Mouse (Mus musculus) heart, adult 8-10 months (tissue): ENCODE measurements around the gene Rnf41. TPM values are rescaled to one million over a fixed set of nuclear protein-coding genes. Genes with fewer than 3 reads are reported as not detected.

Experiments
- DNase-seq: peaks from one replicate; pipeline ENCODE4 v3.0.0; 2022; ENCODE audit warnings: low spot score
- total RNA-seq, 4 experiments: library from RNA; stranded (reverse); gene quantifications; 2 replicates each; pipeline ENCODE4 v1.2.4; 2022

Rnf41 gene
- total RNA-seq, 4 experiments from 2014 or later: 16.2 to 17.6 (median 16.7) TPM

- DNase-seq: no peak
These were observed 17.6 kb downstream of the Rnf41 start for GRCm38 (mm10) chr10:128429052-128429451.

- no peak for DNase-seq
These were observed 18.0 kb downstream of the Rnf41 start for GRCm38 (mm10) chr10:128429454-128429853.

DNA sequence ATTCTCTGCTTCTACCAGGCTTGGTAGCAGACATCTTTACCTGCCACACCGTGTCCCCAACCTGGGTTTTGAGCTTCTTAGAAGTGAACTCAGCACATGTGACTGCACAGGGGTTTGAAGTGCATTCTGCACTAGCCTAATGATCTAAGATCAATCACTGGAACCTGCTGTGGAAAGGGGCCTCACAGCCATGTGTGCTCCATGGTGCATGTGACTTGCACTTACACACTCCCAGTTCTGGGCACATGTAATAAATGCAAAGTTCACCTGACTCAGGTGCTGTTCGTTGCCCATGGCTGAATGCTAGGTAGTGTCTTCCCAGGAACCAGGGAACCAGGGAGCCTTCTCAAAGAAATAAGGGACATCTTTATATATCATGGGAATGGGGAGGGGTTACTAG is 22.0 kb downstream of the Rnf41 start:
- no peak for DNase-seq

GRCm38 (mm10) chr10:128434681-128435080 is 23.2 kb downstream of the Rnf41 start:
- DNase-seq: no peak

DNA sequence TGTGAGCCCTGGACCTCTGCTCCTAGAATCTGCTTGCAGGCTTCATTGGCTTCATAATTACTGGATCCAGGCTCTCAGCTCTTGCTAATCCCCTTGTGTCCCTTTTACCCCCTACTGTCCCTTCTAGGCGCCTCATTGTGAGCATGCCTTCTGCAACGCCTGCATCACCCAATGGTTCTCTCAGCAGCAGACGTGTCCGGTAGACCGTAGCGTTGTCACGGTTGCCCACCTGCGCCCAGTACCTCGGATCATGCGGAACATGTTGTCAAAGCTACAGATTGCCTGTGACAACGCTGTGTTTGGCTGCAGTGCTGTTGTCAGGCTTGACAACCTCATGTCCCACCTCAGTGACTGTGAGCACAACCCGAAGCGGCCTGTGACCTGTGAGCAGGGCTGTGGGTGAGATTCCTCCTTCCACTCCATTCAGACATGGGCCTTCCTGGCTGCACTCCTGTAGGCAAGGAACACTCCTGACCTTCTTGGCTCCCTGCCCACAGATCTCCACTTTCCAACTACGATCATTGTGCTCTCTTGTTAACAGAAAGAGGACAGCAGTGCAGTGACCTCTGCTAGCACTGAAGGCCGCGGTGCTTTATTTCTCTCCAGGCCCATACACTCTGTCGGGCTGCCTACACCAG is 23.8 kb downstream of the Rnf41 start:
- peak; percentile 60 for DNase-seq

DNA sequence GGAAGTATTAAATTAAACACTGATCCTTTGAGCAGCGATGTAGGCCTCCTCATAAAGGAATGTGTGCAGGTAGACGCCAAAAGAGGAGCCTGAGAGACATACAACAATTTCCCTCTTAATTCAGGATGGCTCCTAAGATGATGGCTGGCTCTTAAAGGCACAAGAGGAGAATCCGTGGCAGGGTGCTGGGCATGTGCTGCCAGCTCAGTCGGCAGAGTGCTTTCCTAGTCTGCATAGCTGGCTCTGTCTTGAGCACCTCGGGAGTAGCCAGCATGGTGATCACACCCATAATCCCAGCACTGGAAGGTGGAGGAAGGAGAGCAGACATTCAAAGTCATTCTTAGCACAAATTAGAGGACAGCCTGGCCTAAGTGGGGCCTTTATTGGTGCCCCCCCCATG is 24.4 kb downstream of the Rnf41 start:
- DNase-seq: no peak

DNA sequence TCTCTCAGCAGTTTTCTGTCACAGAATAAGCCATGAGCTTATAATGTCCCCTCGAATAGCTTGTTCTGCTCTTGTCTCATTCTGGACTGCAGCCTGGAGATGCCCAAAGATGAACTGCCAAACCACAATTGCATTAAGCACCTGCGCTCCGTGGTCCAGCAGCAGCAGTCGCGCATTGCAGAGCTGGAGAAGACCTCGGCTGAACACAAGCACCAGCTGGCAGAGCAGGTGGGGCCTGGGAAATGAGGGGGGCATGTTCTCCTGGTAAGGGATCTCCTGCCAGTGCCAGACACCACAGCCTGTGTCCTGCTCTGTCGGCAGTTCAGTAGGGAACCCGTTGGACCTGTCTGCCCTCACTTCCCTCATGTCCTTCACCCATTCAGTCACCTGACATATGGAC is 24.9 kb downstream of the Rnf41 start:
- DNase-seq: no peak

DNA sequence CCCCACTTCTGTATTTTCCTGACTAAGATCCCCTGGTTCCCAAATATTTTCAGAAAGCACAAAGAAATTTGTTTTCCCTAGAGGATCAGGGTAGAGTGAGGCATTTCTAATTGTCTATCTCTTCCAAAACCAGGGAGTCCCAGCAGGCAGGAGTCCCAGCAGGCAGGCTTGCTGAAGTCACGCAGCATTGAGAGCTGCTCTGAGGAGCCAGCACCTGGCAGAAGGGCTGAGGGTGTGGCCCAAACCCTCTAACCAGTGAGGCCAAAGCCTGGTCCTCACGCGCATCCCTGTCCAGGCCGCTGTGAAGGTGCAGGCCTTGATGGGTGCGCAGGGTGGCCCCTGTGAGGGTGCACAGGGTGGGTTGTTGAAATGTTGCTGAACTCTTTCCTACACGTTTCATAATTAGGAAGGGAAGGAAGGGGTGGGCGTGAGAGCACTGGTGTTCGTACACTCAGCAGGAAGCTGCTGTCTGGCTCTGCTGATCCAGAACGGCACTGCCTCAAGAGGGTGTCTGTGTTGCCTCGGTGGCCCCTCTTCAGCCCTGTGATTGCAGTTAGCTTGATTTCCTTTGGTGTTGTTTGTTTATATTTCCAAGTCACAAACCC is 27.3 kb downstream of the Rnf41 start:
- DNase-seq: peak; percentile 32

- no peak for DNase-seq
These were observed 28.9 kb downstream of the Rnf41 start for GRCm38 (mm10) chr10:128440407-128440806.

DNA sequence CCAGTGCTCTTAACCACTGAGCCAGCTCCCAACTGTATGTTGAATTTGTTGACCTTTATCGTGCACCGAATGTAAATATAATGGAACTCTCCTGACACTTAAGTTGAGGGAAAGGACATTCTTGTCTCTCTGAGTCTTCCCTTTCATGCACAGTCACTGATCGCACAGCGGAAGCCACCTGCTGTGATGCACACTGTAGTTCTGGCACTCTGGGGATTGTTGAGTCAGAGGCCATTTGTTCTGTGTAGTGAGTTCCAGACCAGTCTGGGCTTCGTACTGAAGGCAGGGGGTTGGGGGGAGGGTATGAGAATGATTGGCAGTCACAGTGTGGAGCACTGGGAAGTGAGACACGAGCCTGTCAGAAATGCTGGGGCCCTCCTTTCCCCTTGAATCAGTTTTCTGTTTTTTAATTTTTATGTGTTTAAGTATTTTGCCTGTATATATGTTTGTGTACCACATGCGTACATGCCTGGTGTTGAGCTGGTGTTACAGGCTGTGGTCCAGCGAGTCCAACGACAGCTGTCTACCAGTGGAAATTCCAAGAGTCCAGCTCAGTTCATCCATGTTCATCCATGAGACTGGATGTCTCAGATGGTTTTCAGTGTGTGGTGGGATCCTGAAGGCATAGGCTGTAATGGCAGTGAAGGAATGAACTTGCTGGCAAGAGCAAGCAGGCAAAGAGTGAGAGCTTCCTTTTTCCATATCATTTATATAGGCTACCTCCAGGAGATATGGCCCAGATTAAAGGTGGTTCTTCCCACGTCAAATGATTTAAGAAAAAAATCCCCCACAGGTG is 30.1 kb downstream of the Rnf41 start:
- no peak for DNase-seq

GRCm38 (mm10) chr10:128442718-128443117 is 31.3 kb downstream of the Rnf41 start:
- DNase-seq: no peak

DNA sequence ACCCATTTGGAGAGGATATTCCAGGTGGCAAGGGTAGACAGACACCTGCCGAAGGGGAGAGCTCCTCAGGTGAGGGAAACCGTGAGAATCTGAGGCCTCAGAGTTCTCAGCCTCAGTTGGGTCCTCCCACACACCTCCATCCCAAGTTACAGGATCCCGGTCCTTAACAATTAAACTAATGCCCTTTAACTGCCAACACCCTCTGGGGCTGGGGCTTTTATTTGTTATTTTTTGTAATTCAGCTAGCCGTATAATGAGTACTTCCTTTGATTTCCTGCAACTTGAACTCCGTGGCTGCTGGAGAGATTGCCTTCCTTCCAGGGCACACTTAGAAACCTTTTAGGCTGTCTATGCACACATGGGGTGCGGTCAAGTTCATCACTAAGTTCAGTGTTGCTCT is 32.9 kb downstream of the Rnf41 start:
- DNase-seq: no peak

DNA sequence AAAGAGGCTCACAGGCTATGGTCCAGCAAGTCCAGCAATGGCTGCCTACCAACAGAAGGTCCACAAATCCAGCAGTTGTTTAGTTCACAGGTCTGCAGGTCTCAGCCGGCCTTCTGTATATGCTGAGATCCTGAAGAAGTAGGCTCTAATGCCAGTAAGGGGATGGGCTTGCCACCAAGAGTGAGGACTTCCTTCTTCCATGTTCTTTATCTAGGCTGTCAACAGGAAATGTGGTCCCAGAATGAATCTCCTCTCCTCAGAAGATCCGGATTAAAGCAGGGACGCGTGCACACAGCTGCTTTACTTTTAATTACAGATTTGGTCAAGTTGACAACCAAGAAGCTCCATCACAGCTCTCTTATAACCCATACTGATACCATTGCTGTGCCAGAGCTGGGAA is 34.0 kb downstream of the Rnf41 start:
- DNase-seq: no peak

DNA sequence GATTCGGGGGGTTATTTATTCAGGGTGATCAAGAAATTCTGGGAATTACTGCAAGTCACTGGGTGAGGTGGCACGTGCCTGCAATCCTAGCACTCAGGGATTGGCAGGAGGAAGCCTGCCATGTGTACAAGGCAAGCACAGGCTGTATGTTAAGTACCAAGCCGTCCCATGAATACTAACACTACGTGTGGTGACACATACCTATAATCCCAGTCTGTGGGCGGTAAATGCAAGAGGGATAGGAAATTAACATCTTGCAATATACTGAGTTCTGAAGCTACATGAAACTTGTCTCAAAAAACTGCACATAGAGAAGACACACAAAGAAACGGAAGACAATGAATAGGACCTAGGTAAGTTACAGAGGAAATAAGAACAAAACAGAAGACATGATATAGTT is 39.6 kb downstream of the Rnf41 start:
- DNase-seq: no peak

DNA sequence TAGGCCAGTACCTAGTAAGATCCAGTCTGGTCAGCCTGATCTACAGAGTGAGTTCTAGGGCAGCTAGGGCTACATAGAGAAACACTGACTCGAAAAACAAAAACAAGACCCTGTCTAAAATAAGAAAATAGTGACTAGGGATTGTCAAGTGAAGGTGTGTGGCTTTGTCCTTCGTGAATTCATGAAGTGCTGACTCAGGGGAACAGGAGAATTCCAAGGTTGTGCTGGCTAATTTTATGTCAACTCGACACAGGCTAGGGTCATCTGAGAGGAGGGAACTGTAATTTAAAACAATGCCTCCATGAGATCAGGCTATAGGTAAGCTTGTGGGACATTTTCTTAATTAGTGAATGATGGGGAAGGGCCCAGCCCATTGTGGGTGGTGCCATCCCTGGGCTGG is 43.0 kb downstream of the Rnf41 start:
- DNase-seq: no peak

DNA sequence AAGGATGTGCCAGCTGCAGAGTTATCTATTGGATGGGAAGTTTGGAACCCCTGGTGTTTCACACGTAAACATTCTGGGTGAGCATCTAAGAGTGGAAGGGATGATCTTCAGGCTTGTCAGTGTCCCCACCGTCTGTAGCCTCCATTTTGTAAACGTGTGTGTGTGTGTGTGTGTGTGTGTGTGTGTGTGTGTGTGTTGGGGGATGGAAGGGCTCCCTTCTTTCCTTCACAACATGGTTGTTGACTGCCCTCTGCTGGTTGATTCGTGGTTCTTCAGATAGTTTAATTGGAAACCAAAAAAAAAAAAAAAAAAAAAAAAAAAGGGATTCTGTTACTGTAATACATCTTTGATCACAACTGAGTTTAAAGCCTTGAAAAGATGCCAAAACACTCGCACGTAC is 43.8 kb downstream of the Rnf41 start:
- DNase-seq: peak; percentile 72

- DNase-seq: no peak
These were observed 46.2 kb downstream of the Rnf41 start for GRCm38 (mm10) chr10:128457676-128458075.

DNA sequence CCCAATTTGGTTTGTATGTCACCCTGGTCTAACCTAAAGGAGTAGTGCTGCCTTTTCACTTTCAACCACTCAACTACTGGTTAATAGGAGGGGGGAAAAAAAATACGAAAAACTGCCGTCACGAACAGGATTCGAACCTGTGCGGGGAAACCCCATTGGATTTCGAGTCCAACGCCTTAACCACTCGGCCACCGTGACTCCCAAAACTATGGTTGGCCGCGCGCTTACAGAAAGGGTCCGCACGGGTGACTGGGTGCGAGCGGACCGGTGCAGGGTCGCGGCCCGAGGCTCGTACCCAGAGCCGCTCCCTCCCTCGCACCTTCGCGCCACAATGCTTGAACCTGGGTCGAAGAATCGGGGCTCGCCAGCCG is 46.9 kb downstream of the Rnf41 start:
- DNase-seq: peak; percentile 92

- peak; percentile 73 for DNase-seq
These were observed 47.4 kb downstream of the Rnf41 start, which contains the start of gene Smarcc2 for GRCm38 (mm10) chr10:128458719-128459408. Gene Smarcc2, plus strand, starts transcription at chr10:128459248.

GRCm38 (mm10) chr10:128459409-128460269 is 48.2 kb downstream of the Rnf41 start:
- no peak for DNase-seq

- DNase-seq: no peak
These were observed 48.8 kb downstream of the Rnf41 start for GRCm38 (mm10) chr10:128460270-128460630.
